Mouse (Mus musculus) Patski (cell line): ENCODE measurements around the gene Fras1. TPM values are rescaled to one million over a fixed set of nuclear protein-coding genes. Genes with fewer than 3 reads are reported as not detected.
A peak's percentile ranks its signal among the peaks of the same experiment; 100 is the strongest.

Source experiments
- ATAC-seq: fragments of 100-300 bp; one replicate; pipeline ENCODE4 v1.8.0; 2021
- CTCF ChIA-PET: fragments of 350-600 bp; sonication (Branson Sonifier 250); formaldehyde crosslinking; loops from one replicate; lab custom pipeline; 2022; ENCODE audit warnings: inconsistent platforms; lab: Charles Lee
- POLR2A ChIA-PET: fragments of 350-600 bp; sonication (Branson Sonifier 250); formaldehyde crosslinking; loops from one replicate; lab custom pipeline; 2022; ENCODE audit warnings: antibody characterized with exemption, inconsistent platforms; lab: Charles Lee
- DNase-seq: peaks from one replicate; pipeline ENCODE4 v3.0.0-alpha.2; 2011; ENCODE audit warnings: low read depth, low spot score
- H3K27me3 ChIP-seq: fragments of 371-371 bp; one replicate; pipeline ENCODE4 v1.5.1; 2021
- CTCF ChIP-seq: fragments of 100-300 bp; IDR thresholded peaks from one replicate; pipeline ENCODE4 v1.5.1; 2021
- in situ Hi-C: fragments of 300-500 bp; cut with MboI; formaldehyde crosslinking; loops from 3 replicates; pipeline ENCODE4 v1.11.1; 2018; ENCODE audit warnings: low pct_unique_long_range_greater_than_20kb, mixed read lengths
- polyA plus RNA-seq: library from polyadenylated mRNA; unstranded; gene quantifications from one replicate; pipeline ENCODE4 v1.2.3, GENCODE M21; 2021

The Fras1 gene
- polyA plus RNA-seq, 1 experiment from 2014 or later = 2.4 TPM

- in situ Hi-C loops = no loop called here
- no peak for TF ChIP-seq CTCF
- ChIA-PET CTCF (no interaction called here), POLR2A (no interaction called here)
- ATAC-seq (no peak), DNase-seq (no peak)
- H3K27me3 ChIP-seq = no peaks in the 10 kb centered on the region
These were observed 234.3 kb downstream of the Fras1 start for GRCm38 (mm10) chr5:96608036-96608435.

- ChIA-PET POLR2A (no interaction called here), CTCF (no interaction called here)
- H3K27me3 ChIP-seq = no peaks in the 10 kb centered on the region
- ATAC-seq = no peak
- no peak for TF ChIP-seq CTCF
- DNase-seq = no peak
- in situ Hi-C loops = no loop called here
These were observed 235.0 kb downstream of the Fras1 start for GRCm38 (mm10) chr5:96608581-96609280.

GRCm38 (mm10) chr5:96612077-96612476, 238.3 kb downstream of the Fras1 start:
- DNase-seq (no peak), ATAC-seq (no peak)
- no peak for TF ChIP-seq CTCF
- no peaks in the 10 kb centered on the region for H3K27me3 ChIP-seq
- POLR2A ChIA-PET = no interaction called here
- in situ Hi-C loops = no loop called here
- CTCF ChIA-PET = interaction anchor here (2.3 kb wide), 1 partner anchor 10 kb away, joined by 7 read pairs; no protein-coding TSS in a partner anchor

GRCm38 (mm10) chr5:96616954-96617646, 243.3 kb downstream of the Fras1 start:
- peak; percentile 68 for ATAC-seq
- in situ Hi-C loops = no loop called here
- no peak for TF ChIP-seq CTCF
- DNase-seq = no peak
- ChIA-PET CTCF (interaction anchor here (1.9 kb wide), 1 partner anchor 13 kb away, joined by 4 read pairs; no protein-coding TSS in a partner anchor), POLR2A (no interaction called here)
- H3K27me3 ChIP-seq = no peaks in the 10 kb centered on the region

GRCm38 (mm10) chr5:96618008-96618407, 244.3 kb downstream of the Fras1 start:
- CTCF ChIA-PET = no interaction called here
- H3K27me3 ChIP-seq = no peaks in the 10 kb centered on the region
- no peak for DNase-seq
- TF ChIP-seq CTCF = no peak
- POLR2A ChIA-PET = no interaction called here
- in situ Hi-C loops = no loop called here
- no peak for ATAC-seq

GRCm38 (mm10) chr5:96620209-96620608, 246.5 kb downstream of the Fras1 start:
- in situ Hi-C loops = no loop called here
- DNase-seq (peak; percentile 80), ATAC-seq (peak; percentile 58)
- CTCF ChIA-PET = interaction anchor here (1.0 to 2.8 kb wide), 3 partner anchors 14 to 34 kb away, joined by 3 to 11 read pairs (median 3); no protein-coding TSS in a partner anchor
- TF ChIP-seq CTCF = no peak
- no peaks in the 10 kb centered on the region for H3K27me3 ChIP-seq
- POLR2A ChIA-PET = no interaction called here

GRCm38 (mm10) chr5:96620618-96621017, 246.9 kb downstream of the Fras1 start:
- ATAC-seq = no peak
- POLR2A ChIA-PET = no interaction called here
- in situ Hi-C loops = no loop called here

GRCm38 (mm10) chr5:96622604-96623352, 249.0 kb downstream of the Fras1 start:
- ChIA-PET CTCF (interaction anchor here (1.5 to 1.8 kb wide), 3 partner anchors 9 to 41 kb away, joined by 3 to 7 read pairs (median 5); no protein-coding TSS in a partner anchor), POLR2A (interaction anchor here (0.5 kb wide), 1 partner anchor 53 kb away, joined by 4 read pairs; no protein-coding TSS in a partner anchor)
- DNase-seq (peak; percentile 71), ATAC-seq (peak; percentile 72)
- no peaks in the 10 kb centered on the region for H3K27me3 ChIP-seq
- TF ChIP-seq CTCF = no peak
- in situ Hi-C loops = no loop called here

More at GRCm38 (mm10) chr5:96620618-96621017, 246.9 kb downstream of the Fras1 start:
- no peak for DNase-seq
- H3K27me3 ChIP-seq = no peaks in the 10 kb centered on the region
- CTCF ChIA-PET = interaction anchor here (0.8 to 2.8 kb wide), 7 partner anchors 8 to 34 kb away, joined by 3 to 11 read pairs (median 4); no protein-coding TSS in a partner anchor
- TF ChIP-seq CTCF = no peak

- CTCF ChIA-PET = interaction anchor here (1.1 kb wide), 2 partner anchors 13 to 15 kb away, joined by 3 to 4 read pairs; no protein-coding TSS in a partner anchor
These were observed 256.1 kb downstream of the Fras1 start for GRCm38 (mm10) chr5:96629851-96630250.

GRCm38 (mm10) chr5:96635146-96635862, 261.5 kb downstream of the Fras1 start:
- TF ChIP-seq CTCF = no peak
- ChIA-PET POLR2A (interaction anchor here (1.0 to 1.1 kb wide), 2 partner anchors 11 to 100 kb away, joined by 3 to 4 read pairs; no protein-coding TSS in a partner anchor), CTCF (no interaction called here)
- no peaks in the 10 kb centered on the region for H3K27me3 ChIP-seq
- ATAC-seq (no peak), DNase-seq (no peak)
- in situ Hi-C loops = no loop called here

More at GRCm38 (mm10) chr5:96629851-96630250, 256.1 kb downstream of the Fras1 start:
- no peak for DNase-seq
- TF ChIP-seq CTCF = no peak
- ATAC-seq = no peak
- POLR2A ChIA-PET = no interaction called here
- no peaks in the 10 kb centered on the region for H3K27me3 ChIP-seq
- in situ Hi-C loops = no loop called here
